Mouse (Mus musculus) heart, postnatal 0 days (tissue): ENCODE data around the gene 1110032A03Rik. TPM values are rescaled to one million over a fixed set of nuclear protein-coding genes. Genes with fewer than 3 reads are reported as not detected.
A peak's percentile ranks its signal among the peaks of the same experiment; 100 is the strongest.

Experiments used
- ATAC-seq: fragments of 200-750 bp; cut with Nextera tagmentation; 2 replicates; pipeline ENCODE4 v1.8.0; 2017; ENCODE audit warnings: low read depth, moderate number of reproducible peaks, moderate library complexity; ENCODE audit not compliant: insufficient read depth
- DNase-seq: peaks from one replicate; pipeline ENCODE4 v3.0.0-alpha.2; 2016; ENCODE audit warnings: low spot score
- H3K27ac ChIP-seq: fragments of 300-500 bp; sonication (generic); 2 replicates; pipeline ENCODE4 v1.5.1; 2014; ENCODE audit warnings: low read depth, mild to moderate bottlenecking
- H3K27me3 ChIP-seq: fragments of 300-500 bp; sonication (generic); 2 replicates; pipeline ENCODE4 v1.6.1; 2014; ENCODE audit warnings: low read length, mixed read lengths; ENCODE audit not compliant: control insufficient read depth, insufficient read depth
- H3K36me3 ChIP-seq: fragments of 300-500 bp; sonication (generic); replicated peaks from 2 replicates; pipeline ENCODE4 v1.6.1; 2014; ENCODE audit warnings: low read length, mixed read lengths; ENCODE audit not compliant: control insufficient read depth, insufficient read depth
- H3K4me1 ChIP-seq: fragments of 300-500 bp; sonication (generic); 2 replicates; pipeline ENCODE4 v1.6.1; 2014; ENCODE audit warnings: antibody characterized with exemption; ENCODE audit not compliant: control insufficient read depth, insufficient read depth
- H3K4me2 ChIP-seq: fragments of 300-500 bp; sonication (generic); 2 replicates; pipeline ENCODE4 v1.6.1; 2014; ENCODE audit warnings: low read depth, mild to moderate bottlenecking, low read length, moderate library complexity
- H3K4me3 ChIP-seq: fragments of 300-500 bp; sonication (generic); 2 replicates; pipeline ENCODE4 v1.5.1; 2014; ENCODE audit warnings: low read depth, low read length
- H3K9ac ChIP-seq: fragments of 300-500 bp; sonication (generic); replicated peaks from 2 replicates; pipeline ENCODE4 v1.6.1; 2014; ENCODE audit warnings: low read depth, low read length, mixed read lengths
- H3K9me3 ChIP-seq: fragments of 300-500 bp; sonication (generic); replicated peaks from 2 replicates; pipeline ENCODE4 v1.6.1; 2016; ENCODE audit warnings: low read length; ENCODE audit not compliant: control insufficient read depth
- CTCF ChIP-seq: IDR thresholded peaks from 2 replicates; pipeline ENCODE4 v1.5.1; 2016; ENCODE audit warnings: antibody characterized with exemption, control low read depth, low read depth
- EP300 ChIP-seq: IDR thresholded peaks from 2 replicates; pipeline ENCODE4 v1.6.1; 2016; ENCODE audit warnings: antibody characterized with exemption, low read depth
- WGBS: fragments of 180-500 bp; shearing (Covaris S2); extraction: QIAGEN DNeasy Blood & Tissue Kit; methylation state at CpG from one replicate; pipeline ENCODE4 v1.1.7; 2014; 5-methylcytosine and 5-hydroxymethylcytosine counted together
- polyA plus RNA-seq: library from polyadenylated mRNA; unstranded; fragments of >200 nt; fragmentation: Nextera tagmentation; extraction: Ambion mirVana; gene quantifications from 2 replicates; pipeline ENCODE4 v1.2.1, GENCODE M21; 2015
- total RNA-seq: library from RNA; depleted of rRNA; stranded (reverse); fragments of >200 nt; gene quantifications from 2 replicates; pipeline ENCODE4 v1.2.3, GENCODE M21; 2014; ENCODE audit warnings: low replicate concordance

The 1110032A03Rik gene
- total and polyA plus RNA-seq, 2 experiments from 2014 or later, result 8.0 to 32.6 TPM

DNA sequence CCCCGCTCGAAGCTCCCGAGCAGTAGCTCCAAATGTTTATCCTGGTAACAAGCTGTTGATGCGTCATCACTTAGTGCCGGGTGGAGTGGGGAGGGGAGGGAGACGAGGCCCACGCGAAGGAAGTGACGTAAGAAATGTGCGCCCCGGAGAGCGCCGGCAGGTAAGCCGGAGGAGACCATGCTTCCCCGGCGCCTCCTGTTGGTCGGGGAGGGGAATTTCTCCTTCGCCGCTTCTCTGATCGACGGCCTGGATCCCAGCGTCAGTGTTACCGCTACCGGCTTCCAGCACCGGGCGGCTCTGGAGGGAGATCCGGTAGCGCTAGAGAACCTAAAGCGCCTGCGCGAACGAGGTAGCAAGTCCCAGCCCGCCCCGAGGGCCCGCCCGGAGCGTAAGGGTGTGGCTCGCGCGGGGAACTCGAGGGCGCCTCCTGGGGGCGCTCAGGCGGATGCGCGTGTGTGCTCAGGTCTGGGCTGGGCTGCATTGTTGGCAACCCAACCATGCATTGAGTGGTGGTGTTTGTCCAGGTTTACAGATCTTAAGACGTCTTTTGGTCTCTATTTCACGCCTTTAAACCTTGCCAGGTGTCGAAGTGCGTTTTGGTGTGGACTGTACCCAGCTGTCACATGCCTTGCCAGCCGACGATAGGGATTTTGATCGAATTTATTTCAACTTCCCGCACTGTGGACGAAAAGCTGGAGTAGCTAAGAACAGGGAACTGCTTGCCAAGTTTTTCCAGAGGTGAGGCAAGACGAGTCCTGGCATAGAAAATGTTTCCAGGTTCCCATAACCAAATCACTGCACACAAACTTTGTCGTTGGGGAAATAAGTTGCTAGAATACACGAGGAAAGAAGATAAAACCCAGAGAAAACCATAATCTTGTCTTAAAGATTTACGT is 7.0 kb downstream of the 1110032A03Rik start, which contains the start of gene Fdxacb1:
Fdxacb1 (plus strand) TSS at position 130 of the 896 bp plus-strand sequence.
- ATAC-seq, result peak; percentile 96
- H3K9me3 ChIP-seq, result no peaks in the 10 kb centered on the region
- peaks cover 19% of the 10 kb centered on the region for H3K4me1 ChIP-seq
- H3K4me3 ChIP-seq, result peak within 1 kb of the TSS; percentile 57
- H3K4me2 ChIP-seq, result peak within 1 kb of the TSS; percentile 76
- peak within 1 kb of the TSS; percentile 88 for H3K27ac ChIP-seq
- peaks cover 13% of the 10 kb centered on the region; the same call in 1 of the 2 replicates for H3K36me3 ChIP-seq
- peak; percentile 99 for DNase-seq
- WGBS, result 2% methylated on average over 59 of the region's 59 CpGs
- H3K9ac ChIP-seq, result peak within 1 kb of the TSS; percentile 55
- TF ChIP-seq CTCF, result no peak; the same call in none of the 2 replicates
- peak; percentile 82 for TF ChIP-seq EP300
- no peaks in the 10 kb centered on the region for H3K27me3 ChIP-seq

DNA sequence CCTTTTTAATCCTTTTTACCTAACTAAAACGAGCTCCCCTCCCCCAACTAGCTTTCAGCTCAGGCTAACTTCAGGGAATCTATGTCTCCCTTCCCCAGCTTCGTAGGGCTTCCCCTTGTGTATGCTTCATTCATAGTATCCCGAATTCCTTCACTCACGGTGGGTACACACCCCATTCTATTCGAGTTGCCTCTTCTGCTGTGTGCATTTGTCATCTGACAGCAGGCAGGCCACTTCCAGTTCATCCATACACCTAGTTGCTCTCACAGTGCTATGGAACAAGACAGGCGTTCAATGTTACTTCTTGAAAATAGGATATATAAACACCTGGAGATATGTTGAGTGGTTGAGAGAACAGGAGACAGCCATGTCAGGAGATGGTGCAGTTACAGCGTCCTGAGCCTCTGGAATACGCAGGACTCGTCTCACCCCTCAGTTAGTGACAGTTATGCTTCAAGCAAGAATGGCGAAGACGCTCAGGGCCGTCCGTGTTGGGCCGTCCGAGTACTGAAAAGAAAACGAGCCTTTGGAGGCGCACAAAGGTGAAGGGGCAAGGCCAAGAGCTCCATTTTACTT is 7.7 kb downstream of the 1110032A03Rik start:
- Histone ChIP-seq H3K36me3 (peaks cover 13% of the 10 kb centered on the region; the same call in 1 of the 2 replicates), H3K27me3 (no peaks in the 10 kb centered on the region), H3K27ac (peak overlapping the region; percentile 88), H3K4me1 (peaks cover 19% of the 10 kb centered on the region), H3K4me3 (peak overlapping the region; percentile 57), H3K4me2 (peak overlapping the region; percentile 76), H3K9ac (peak overlapping the region; percentile 55), H3K9me3 (no peaks in the 10 kb centered on the region)
- 4% methylated on average over 17 of the region's 17 CpGs for WGBS
- no peak for TF ChIP-seq CTCF
- no peak; the same call in 1 of the 2 replicates for TF ChIP-seq EP300
- DNase-seq (no peak), ATAC-seq (no peak; the same call in 1 of the 2 replicates)

DNA sequence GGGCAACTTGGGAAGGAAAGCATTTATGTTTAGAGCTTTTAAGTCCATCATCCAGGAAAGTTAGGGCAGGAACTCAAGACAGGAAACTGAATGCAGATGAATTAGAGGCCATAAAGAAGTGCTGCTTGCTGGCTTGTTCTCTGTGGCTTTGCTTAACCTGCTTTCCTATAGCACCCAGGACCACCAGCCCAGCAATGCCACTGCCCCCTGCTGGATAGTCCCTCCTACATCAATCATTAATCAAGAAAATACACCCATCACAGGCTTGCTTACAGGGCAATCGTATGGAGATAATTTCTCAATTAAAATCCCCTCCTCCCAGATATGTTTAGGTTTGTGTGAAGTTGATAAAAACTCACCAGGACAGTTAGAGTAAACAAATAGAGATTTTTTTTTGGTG is 12.0 kb downstream of the 1110032A03Rik start:
- no peaks in the 10 kb centered on the region for H3K9me3 ChIP-seq
- WGBS, result 60% methylated on average over 1 of the region's 1 CpGs
- H3K9ac ChIP-seq, result no peak overlapping the region
- ATAC-seq (no peak), DNase-seq (peak; percentile 46)
- TF ChIP-seq EP300, result no peak
- peak; percentile 71 for TF ChIP-seq CTCF
- H3K4me3 ChIP-seq, result no peak overlapping the region
- H3K36me3 ChIP-seq, result no peaks in the 10 kb centered on the region
- H3K4me1 ChIP-seq, result peaks cover 6% of the 10 kb centered on the region
- no peak overlapping the region for H3K27ac ChIP-seq
- no peak overlapping the region for H3K4me2 ChIP-seq
- H3K27me3 ChIP-seq, result no peaks in the 10 kb centered on the region

DNA sequence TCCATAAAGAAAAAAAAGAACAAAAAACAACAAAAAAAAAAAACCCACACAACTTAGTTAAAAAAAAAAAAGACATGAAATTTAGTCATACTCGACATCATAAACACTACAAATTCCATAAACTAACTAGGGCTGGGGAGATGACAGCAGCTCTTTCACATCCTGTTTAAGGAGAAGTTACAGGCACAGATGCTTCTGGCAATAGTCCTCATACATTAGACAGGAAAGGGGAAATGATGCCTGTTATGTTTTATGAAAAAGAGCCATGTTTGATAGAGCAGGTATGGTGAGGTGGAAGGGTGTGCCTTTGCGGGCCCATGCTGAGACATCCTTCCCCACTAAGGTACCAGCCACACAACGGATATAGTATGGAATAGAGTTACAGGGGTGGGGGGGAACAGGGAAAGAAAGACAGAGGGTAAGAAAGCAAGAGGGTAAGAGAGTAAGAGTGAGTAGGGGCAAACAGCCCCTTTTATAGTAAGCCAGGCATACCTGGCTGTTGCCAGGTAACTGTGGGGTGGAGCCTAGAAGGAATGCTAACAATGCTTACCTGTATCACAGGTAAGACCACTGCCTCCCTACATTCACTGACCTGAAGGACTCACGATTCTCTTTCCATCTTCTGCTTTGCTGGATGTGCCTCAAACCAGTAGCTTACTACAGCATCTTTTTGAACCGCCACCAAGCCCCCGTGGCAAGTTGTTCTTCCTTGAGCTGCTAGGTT is 13.6 kb downstream of the 1110032A03Rik start:
- Histone ChIP-seq H3K9ac (no peak overlapping the region), H3K27ac (no peak overlapping the region), H3K4me3 (no peak overlapping the region), H3K4me1 (no peaks in the 10 kb centered on the region), H3K9me3 (no peaks in the 10 kb centered on the region), H3K27me3 (no peaks in the 10 kb centered on the region), H3K36me3 (peaks cover 3% of the 10 kb centered on the region), H3K4me2 (no peak overlapping the region)
- ATAC-seq, result no peak
- no peak for TF ChIP-seq EP300
- no peak for DNase-seq
- 61% methylated on average over 6 of the region's 6 CpGs for WGBS

- Histone ChIP-seq H3K4me1 (peaks cover 4% of the 10 kb centered on the region; the same call in 1 of the 2 replicates), H3K27me3 (no peaks in the 10 kb centered on the region), H3K4me2 (no peak overlapping the region), H3K9me3 (no peaks in the 10 kb centered on the region), H3K9ac (no peak overlapping the region), H3K36me3 (peaks cover 14% of the 10 kb centered on the region), H3K4me3 (no peak overlapping the region), H3K27ac (no peak overlapping the region)
- no peak for TF ChIP-seq CTCF
- TF ChIP-seq EP300, result no peak
- ATAC-seq (no peak), DNase-seq (no peak)
- 54% methylated on average over 5 of the region's 5 CpGs for WGBS
These were observed 18.6 kb downstream of the 1110032A03Rik start for GRCm38 (mm10) chr9:50756711-50757110.
